Mouse (Mus musculus): ENCODE data around the gene Il2ra. TPM values are rescaled to one million over a fixed set of nuclear protein-coding genes. Genes with fewer than 3 reads are reported as not detected.

The Il2ra gene
- total RNA-seq, 2 experiments from 2014 or later, result 0.17 TPM; not detected in 1

GRCm38 (mm10) chr2:11739516-11740051, 97.0 kb downstream of the Il2ra start:
- ATAC-seq (replicated peaks; ENCODE audit: low FRiP score, low TSS enrichment, poor library complexity, severe bottlenecking), result no peak

Other genes starting within 250 kb of the Il2ra start
- gene Pfkfb3, start 88.7 kb upstream of the Il2ra start, total RNA-seq (2014; fragmentation: Nextera tagmentation), result 5.4 and 7.9 TPM in 2 replicates
- gene Pfkfb3, start 88.7 kb upstream of the Il2ra start, total RNA-seq (2017), result 6.2 and 12.1 TPM in 2 replicates
- 185 and 214 TPM in 2 replicates for gene Rbm17, start 38.7 kb upstream of the Il2ra start, total RNA-seq (2014; fragmentation: Nextera tagmentation)
- gene Rbm17, start 38.7 kb upstream of the Il2ra start, total RNA-seq (2017), result 167 and 217 TPM in 2 replicates
- gene Gm17490, start 16.5 kb upstream of the Il2ra start, total RNA-seq (2014; fragmentation: Nextera tagmentation), result not detected in 2 replicates
- not detected in 2 replicates for gene Gm17490, start 16.5 kb upstream of the Il2ra start, total RNA-seq (2017)
- gene Il15ra, start 62.5 kb downstream of the Il2ra start, total RNA-seq (2014; fragmentation: Nextera tagmentation), result 10.7 and 12.3 TPM in 2 replicates
- gene Il15ra, start 62.5 kb downstream of the Il2ra start, total RNA-seq (2017), result 9.4 and 12.0 TPM in 2 replicates
- gene Fbh1, start 134.8 kb downstream of the Il2ra start, total RNA-seq (2014; fragmentation: Nextera tagmentation), result 37.2 and 38.6 TPM in 2 replicates
- gene Fbh1, start 134.8 kb downstream of the Il2ra start, total RNA-seq (2017), result 37.9 and 94.2 TPM in 2 replicates
- 44.9 and 64.8 TPM in 2 replicates for gene Ankrd16, start 135.1 kb downstream of the Il2ra start, total RNA-seq (2014; fragmentation: Nextera tagmentation)
- 9.3 and 19.4 TPM in 2 replicates for gene Ankrd16, start 135.1 kb downstream of the Il2ra start, total RNA-seq (2017)